Mouse (Mus musculus) bone marrow, adult 2 months (tissue): ENCODE results near the gene Rpl13a. TPM values are rescaled to one million over a fixed set of nuclear protein-coding genes. Genes with fewer than 3 reads are reported as not detected.
A peak's percentile ranks its signal among the peaks of the same experiment; 100 is the strongest.

Experiments
- H3K27ac ChIP-seq: fragments of 200-500 bp; 2 replicates; pipeline ENCODE4 v1.5.1; 2012; ENCODE audit warnings: low read depth, mild to moderate bottlenecking, control low read depth, inconsistent platforms, low read length; ENCODE audit not compliant: control insufficient read depth, poor library complexity, insufficient read depth
- H3K4me1 ChIP-seq: fragments of 200-500 bp; 2 replicates; pipeline ENCODE4 v1.6.1; 2011; ENCODE audit warnings: low read length; ENCODE audit not compliant: control insufficient read depth, insufficient read depth
- H3K4me3 ChIP-seq: fragments of 200-500 bp; replicated peaks from 2 replicates; pipeline ENCODE3; 2011; ENCODE audit warnings: mild to moderate bottlenecking, low read depth, low read length, control low read depth; ENCODE audit not compliant: control insufficient read depth
- CTCF ChIP-seq: fragments of 200-500 bp; IDR thresholded peaks from 2 replicates; pipeline ENCODE4 v1.5.1; 2011; ENCODE audit warnings: low read length, control low read depth; ENCODE audit not compliant: control insufficient read depth, insufficient read depth
- POLR2A ChIP-seq: fragments of 200-500 bp; IDR thresholded peaks from 2 replicates; pipeline ENCODE4 v1.6.1; 2011; ENCODE audit warnings: low read depth, mild to moderate bottlenecking, control low read depth, low read length, borderline replicate concordance; ENCODE audit not compliant: control insufficient read depth
- WGBS: fragments of 180-500 bp; shearing (Covaris S2); methylation state at CpG from one replicate; pipeline ENCODE4 v1.1.7; 2018; 5-methylcytosine and 5-hydroxymethylcytosine counted together
- polyA plus RNA-seq: library from polyadenylated mRNA; stranded (reverse); fragments of >200 nt; gene quantifications from 2 replicates; pipeline ENCODE4 v1.2.4, GENCODE M21; 2011; ENCODE audit warnings: low replicate concordance; ENCODE audit not compliant: missing spikeins, insufficient read depth, insufficient read length

The Rpl13a gene
- polyA plus RNA-seq, 1 experiment, result 4,441 TPM

DNA sequence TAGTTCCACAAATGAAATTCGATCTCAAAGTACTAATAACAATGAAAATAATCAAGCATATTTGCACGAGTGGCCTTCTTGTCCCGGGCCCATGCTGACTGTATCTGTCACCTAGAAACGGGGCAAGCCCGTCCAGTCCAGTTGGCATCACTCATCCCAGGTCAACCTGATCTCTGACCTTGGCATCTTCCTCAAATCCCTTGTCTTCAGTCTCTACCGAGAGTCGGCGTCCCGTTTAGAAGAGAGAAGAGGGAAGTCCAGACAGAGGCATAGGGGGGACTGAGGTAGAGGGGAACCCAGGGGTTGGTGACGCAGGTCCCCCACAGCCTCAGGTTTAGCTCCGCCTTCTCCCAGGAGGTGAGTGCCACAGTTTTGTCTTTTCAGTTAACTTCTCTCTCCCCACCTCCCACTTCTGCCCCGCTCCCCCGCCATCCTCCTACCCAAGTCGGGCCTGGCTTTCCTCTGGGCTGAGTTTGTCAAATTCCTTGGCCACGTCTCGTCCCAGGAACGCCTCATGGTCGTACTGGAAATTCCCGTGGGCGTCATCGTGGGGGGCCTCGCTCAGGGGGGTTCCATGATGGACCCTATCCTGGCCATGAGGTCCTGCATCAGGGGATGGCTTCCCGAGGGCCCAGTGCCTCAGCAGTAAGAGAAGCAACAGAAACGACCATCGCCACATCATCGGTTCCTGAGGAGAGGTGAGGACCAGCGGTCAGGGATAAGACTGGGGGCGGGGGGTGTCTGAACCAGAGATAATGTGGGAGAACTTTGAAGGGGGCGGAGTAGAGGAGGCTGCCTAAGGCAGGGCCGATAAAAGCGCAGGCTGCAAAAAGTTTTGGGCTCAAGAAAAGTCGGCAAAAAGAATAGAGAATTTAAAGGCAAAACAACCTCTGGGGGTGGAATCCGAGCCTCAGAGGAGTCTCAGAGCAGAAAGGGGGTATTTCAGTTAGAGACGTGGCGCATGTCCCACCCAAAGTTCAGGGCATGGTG lies 37.3 kb downstream of the Rpl13a start:
- Histone ChIP-seq H3K4me1 (no peaks in the 10 kb centered on the region), H3K27ac (no peak overlapping the region), H3K4me3 (peak overlapping the region; percentile 12)
- TF ChIP-seq POLR2A, result no peak
- no peak for TF ChIP-seq CTCF
- 7% methylated on average over 35 of the region's 35 CpGs for WGBS

DNA sequence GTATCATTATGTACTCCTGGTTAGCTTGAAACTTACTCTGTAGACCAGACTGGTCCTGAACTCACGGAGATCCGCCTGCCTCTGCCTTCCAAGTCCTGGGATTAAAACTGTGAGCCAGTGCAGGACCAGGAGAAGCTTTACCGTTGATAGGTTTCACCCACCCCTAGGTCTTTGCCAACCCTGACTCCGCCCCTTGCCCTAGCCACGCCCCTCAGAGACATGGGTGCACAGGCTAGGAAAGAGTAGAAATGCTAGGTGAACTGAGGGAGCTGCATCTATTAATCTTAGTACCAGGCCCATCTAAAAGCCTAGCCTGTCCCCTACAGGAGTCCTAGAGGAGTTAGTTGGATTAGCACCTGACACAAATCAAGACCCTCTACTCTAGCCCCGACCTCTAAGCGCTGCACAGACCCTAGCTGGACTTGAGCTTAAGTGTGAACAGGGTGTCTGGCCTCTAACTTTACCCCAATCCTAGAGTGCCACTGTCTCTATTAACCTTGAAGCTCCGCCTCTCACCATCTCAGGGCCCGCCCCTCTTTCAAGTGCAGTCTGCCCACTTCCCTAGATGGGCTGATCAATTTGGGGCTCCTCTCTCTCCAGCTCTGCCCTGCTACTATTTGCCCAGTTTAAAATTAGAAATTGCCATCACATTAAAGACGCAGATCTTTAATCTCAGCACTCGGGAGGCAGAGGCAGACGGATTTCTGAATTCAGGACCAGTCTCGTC lies 38.1 kb downstream of the Rpl13a start:
- 51% methylated on average over 13 of the region's 13 CpGs for WGBS
- no peak for TF ChIP-seq CTCF
- TF ChIP-seq POLR2A, result no peak
- H3K4me3 ChIP-seq, result no peak overlapping the region
- no peak overlapping the region for H3K27ac ChIP-seq
- no peaks in the 10 kb centered on the region for H3K4me1 ChIP-seq

DNA sequence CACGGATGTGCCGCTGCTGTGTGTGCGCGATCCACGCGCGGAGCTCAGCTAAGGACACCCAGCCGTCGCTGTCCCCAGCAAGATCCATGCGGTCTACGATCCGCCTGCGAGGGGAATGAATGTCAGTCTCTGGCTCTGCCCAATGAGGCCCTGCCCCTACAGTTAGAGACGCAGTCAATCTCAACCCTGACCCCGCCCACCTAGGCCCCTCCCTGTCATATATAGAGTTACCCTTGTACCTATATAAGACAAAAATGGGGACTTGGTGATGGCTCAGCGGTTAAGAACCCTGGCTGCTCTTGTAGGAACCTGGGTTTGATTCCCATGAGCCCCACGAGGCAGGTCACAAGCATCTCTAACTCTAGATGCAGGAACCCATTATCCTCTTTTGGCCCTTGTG lies 40.0 kb downstream of the Rpl13a start:
- TF ChIP-seq CTCF (no peak), POLR2A (no peak)

DNA sequence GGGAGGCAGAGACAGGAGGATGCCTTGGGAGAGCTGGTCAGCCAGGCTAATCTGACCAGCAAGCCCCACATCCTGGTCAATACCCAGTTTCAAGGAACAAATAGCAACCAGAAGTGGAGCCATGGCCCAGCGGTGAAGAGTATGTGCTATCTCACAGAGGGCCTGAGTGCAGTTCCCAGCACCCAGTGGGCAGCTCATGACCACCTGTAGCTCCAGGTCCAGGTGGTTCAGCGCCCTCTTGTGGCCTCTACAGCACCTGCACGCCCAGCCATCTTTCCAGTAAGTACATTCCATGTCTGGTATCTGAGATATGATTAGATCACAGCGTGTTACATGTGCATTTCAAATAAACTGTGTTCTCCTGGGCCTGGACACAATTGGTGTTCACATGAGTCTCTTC lies 42.5 kb downstream of the Rpl13a start:
- H3K4me1 ChIP-seq, result peaks cover 3% of the 10 kb centered on the region; the same call in 1 of the 2 replicates
- 75% methylated on average over 4 of the region's 4 CpGs for WGBS

More for the DNA sequence above, 40.0 kb downstream of the Rpl13a start:
- WGBS, result 93% methylated on average over 17 of the region's 17 CpGs
- Histone ChIP-seq H3K4me3 (no peak overlapping the region), H3K27ac (no peak overlapping the region), H3K4me1 (no peaks in the 10 kb centered on the region)

DNA sequence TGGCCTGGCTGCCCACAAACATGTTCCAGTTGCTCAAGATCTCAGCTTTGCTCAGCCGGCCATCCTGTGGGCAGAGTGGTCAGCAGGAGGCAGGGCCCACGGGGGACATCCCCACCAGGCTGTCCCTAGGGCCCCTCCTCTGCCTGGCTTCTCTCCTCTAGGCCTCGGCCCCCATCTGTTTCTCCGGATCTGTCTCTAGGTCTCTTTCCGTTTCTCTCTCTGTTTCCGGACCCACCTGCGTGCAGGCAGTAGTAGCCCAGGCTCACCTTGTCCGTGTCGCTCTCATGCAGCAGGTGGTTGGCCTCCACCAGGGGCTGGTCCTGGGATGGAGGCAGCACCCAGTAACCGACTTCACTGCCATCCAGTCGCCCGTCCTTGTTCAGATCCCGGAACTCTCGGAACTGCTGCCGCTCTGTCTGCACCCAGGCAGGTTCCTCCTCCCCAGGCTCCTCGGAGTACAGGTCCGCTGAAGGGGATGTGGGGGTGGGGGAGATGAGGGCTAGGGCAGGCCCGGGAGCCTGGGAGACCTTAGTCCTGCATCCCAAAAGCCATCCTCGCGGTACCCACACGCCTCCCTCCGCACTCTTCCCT lies 45.2 kb downstream of the Rpl13a start:
- Histone ChIP-seq H3K4me3 (peak overlapping the region; percentile 50), H3K4me1 (peaks cover 3% of the 10 kb centered on the region; the same call in 1 of the 2 replicates), H3K27ac (peak overlapping the region; percentile 53)
- 35% methylated on average over 22 of the region's 22 CpGs for WGBS
- no peak for TF ChIP-seq CTCF
- 0 out of 2 replicates have a peak, but pooled peaks have one; percentile 37 for TF ChIP-seq POLR2A

More for the DNA sequence above, 42.5 kb downstream of the Rpl13a start:
- Histone ChIP-seq H3K4me3 (no peak overlapping the region), H3K27ac (no peak overlapping the region)
- TF ChIP-seq CTCF (peak; percentile 54; the same call in 1 of the 2 replicates), POLR2A (no peak)

DNA sequence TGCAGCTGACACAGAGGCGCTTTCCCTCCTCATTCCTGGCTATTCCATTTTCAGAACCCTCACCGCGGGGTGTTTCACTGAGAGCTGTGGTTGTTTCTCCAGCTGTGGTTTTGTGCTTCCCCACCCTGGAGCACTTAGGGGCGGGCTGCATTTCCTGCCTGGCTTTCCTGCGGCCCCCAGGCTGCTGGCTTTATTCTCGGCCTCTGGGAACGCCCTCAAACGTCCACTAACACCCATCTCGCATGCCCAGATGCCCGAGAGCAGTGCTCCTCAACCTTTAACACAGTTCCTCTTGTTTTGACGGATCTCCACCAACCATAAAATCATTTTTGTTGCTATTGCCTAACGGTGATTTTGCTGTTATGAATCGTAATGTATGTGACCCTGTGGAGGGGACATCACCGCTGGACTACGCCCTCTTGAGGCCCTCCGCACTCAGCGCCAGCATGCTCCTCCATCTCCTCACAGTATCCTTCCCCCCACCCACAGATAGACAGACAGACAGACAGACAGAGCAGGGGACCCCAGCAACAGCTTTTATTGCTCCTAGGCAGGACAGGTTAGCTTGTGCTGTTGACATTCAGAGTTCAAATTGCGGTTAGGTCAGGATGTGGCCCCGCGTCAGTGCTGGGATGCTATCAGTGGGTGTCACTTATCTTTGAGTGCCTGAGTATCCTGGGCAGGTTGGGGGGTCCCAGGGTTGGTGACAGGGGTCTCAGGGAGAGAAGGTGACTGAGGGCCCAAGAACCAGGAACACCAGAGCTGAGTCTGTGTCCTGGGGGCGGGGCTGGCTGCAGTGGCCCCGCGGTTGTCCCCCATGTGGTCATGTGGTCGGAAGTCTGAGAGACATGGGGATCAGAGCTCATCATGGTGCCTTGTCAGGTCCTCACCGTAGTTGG lies 45.9 kb downstream of the Rpl13a start:
- Histone ChIP-seq H3K4me1 (peaks cover 3% of the 10 kb centered on the region; the same call in 1 of the 2 replicates), H3K4me3 (peak overlapping the region; percentile 50), H3K27ac (peak overlapping the region; percentile 53)
- TF ChIP-seq CTCF (peak; percentile 36; the same call in 1 of the 2 replicates), POLR2A (peak; percentile 66; the same call in 1 of the 2 replicates)
- under 1% methylated on average over 25 of the region's 25 CpGs for WGBS

DNA sequence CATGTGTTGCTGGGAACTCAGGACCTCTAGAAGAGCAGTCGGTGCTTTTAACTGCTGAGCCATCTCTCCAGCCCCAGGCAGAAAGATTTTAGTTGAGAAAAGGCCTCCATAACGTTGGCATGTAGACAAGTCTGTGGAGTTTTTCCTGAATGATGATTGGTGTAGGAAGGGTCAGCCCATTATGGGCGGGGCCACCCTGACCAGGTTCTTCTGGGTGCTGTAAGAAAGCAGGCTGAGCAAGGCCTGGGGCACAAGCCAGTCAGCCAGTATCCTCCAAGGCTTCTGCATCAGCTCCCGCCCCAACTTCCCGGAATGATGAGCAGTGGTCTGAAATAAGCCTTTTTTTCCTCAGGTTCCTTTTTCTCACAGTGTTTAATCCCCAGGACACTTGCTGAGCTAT lies 47.5 kb downstream of the Rpl13a start:
- WGBS, result 66% methylated on average over 5 of the region's 5 CpGs
- TF ChIP-seq POLR2A, result no peak
- no peak for TF ChIP-seq CTCF
- Histone ChIP-seq H3K4me1 (peaks cover 3% of the 10 kb centered on the region; the same call in 1 of the 2 replicates), H3K4me3 (no peak overlapping the region), H3K27ac (no peak overlapping the region)

DNA sequence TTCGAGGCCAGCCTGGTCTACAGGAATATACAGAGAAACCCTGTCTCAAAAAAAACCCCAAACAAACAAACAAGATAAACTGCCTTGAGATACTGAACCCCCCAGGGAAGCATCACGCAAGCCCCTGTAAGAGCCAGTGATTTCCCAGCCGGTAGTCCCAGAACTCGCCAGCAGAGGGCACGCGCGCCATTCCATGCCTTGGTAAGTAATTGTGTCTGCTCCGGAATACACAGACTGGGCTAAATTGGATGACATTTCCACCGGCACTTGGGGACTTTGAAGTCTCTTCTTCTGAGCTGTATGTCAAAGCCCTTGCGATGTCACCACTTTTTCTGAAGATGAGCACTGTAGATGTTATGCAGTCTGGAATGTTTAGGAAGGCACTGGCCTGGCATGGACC lies 48.7 kb downstream of the Rpl13a start:
- peak; percentile 91 for TF ChIP-seq CTCF
- TF ChIP-seq POLR2A, result no peak
- H3K4me1 ChIP-seq, result peaks cover 3% of the 10 kb centered on the region; the same call in 1 of the 2 replicates
- WGBS, result 0% methylated on average over 10 of the region's 10 CpGs
- H3K4me3 ChIP-seq, result no peak overlapping the region
- H3K27ac ChIP-seq, result no peak overlapping the region
